Mouse (Mus musculus) C3H10T1/2 (cell line): Measurements from ENCODE around the gene Vmn1r46. TPM values are rescaled to one million over a fixed set of nuclear protein-coding genes. Genes with fewer than 3 reads are reported as not detected.

Source experiments
- polyA plus RNA-seq, 2 experiments: library from polyadenylated mRNA; unstranded; fragments of >200 nt; fragmentation: generic; extraction: Trizol; gene quantifications; one replicate each; pipeline ENCODE4 v1.2.1; 2012; ENCODE audit warnings: missing spikeins in 2 of 2

The Vmn1r46 gene
- not detected for polyA plus RNA-seq

GRCm38 (mm10) chr6:89969013-89969412, at the start of gene Vmn1r46:
Gene Vmn1r46, plus strand, starts transcription at chr6:89969313.

GRCm38 (mm10) chr6:89940498-89940897, 28.6 kb upstream of the Vmn1r46 start, which contains the start of gene Vmn1r45:
Gene Vmn1r45, minus strand, starts transcription at chr6:89940598.

GRCm38 (mm10) chr6:90015847-90016246, 46.7 kb downstream of the Vmn1r46 start, which contains the start of gene Vmn1r47:
Gene Vmn1r47, plus strand, starts transcription at chr6:90016147.

Other genes with a start within 250 kb of the Vmn1r46 start
- gene Vmn1r41, start 228.5 kb upstream of the Vmn1r46 start, polyA plus RNA-seq, result not detected
- not detected for gene Vmn1r42, start 92.9 kb upstream of the Vmn1r46 start, polyA plus RNA-seq
- gene Vmn1r43, start 92.9 kb upstream of the Vmn1r46 start, polyA plus RNA-seq, result under 1 TPM; 0.04 TPM
- gene Vmn1r44, start 85.7 kb upstream of the Vmn1r46 start, polyA plus RNA-seq, result not detected
- gene Vmn1r45, start 28.7 kb upstream of the Vmn1r46 start, polyA plus RNA-seq, result not detected
- not detected for gene Vmn1r47, start 46.8 kb downstream of the Vmn1r46 start, polyA plus RNA-seq
- not detected for gene Vmn1r48, start 67.5 kb downstream of the Vmn1r46 start, polyA plus RNA-seq
- not detected for gene Vmn1r49, start 109.2 kb downstream of the Vmn1r46 start, polyA plus RNA-seq
- gene Vmn1r50, start 132.1 kb downstream of the Vmn1r46 start, polyA plus RNA-seq, result not detected
- not detected for gene Vmn1r51, start 153.3 kb downstream of the Vmn1r46 start, polyA plus RNA-seq
- gene Vmn1r52, start 205.5 kb downstream of the Vmn1r46 start, polyA plus RNA-seq, result not detected
- gene V1ra8, start 233.5 kb downstream of the Vmn1r46 start, polyA plus RNA-seq, result not detected